Mouse (Mus musculus): ENCODE results near the gene Gm4553. TPM values are rescaled to one million over a fixed set of nuclear protein-coding genes. Genes with fewer than 3 reads are reported as not detected.
"Not testable (repeated sequence)": the region's sequence is repeated elsewhere in the genome, so short reads cannot be mapped to it uniquely, and the experiment has no call there.

Gene Gm4553
- total RNA-seq, 2 experiments from 2014 or later, result not detected

- ATAC-seq (ENCODE audit: poor library complexity, severe bottlenecking), result no peak
Observed at GRCm38 (mm10) chr7:142140696-142141095, 24.8 kb downstream of the Gm4553 start.

GRCm38 (mm10) chr7:142135934-142136333 lies 29.6 kb downstream of the Gm4553 start, which contains the start of gene Gm39115:
Gene Gm39115, minus strand, starts transcription at chr7:142136034.
- not testable (repeated sequence) for ATAC-seq (ENCODE audit: poor library complexity, severe bottlenecking)

- no peak for ATAC-seq (ENCODE audit: poor library complexity, severe bottlenecking)
Observed at GRCm38 (mm10) chr7:142134206-142134995, 31.1 kb downstream of the Gm4553 start.

GRCm38 (mm10) chr7:142128843-142129242 lies 36.7 kb downstream of the Gm4553 start:
- ATAC-seq (ENCODE audit: poor library complexity, severe bottlenecking), result no peak

GRCm38 (mm10) chr7:142120629-142121028 lies 44.9 kb downstream of the Gm4553 start, which contains the start of gene Gm45618:
Gene Gm45618, minus strand, starts transcription at chr7:142120729.
- ATAC-seq (ENCODE audit: poor library complexity, severe bottlenecking), result not testable (repeated sequence)

GRCm38 (mm10) chr7:142119632-142120031 lies 45.9 kb downstream of the Gm4553 start:
- no peak for ATAC-seq (ENCODE audit: poor library complexity, severe bottlenecking)

Other genes with a start within 250 kb of the Gm4553 start
- 29.0 and 30.9 TPM in 2 replicates for gene Tollip, start 247.2 kb downstream of the Gm4553 start, total RNA-seq (2015)
- gene Tollip, start 247.2 kb downstream of the Gm4553 start, total RNA-seq (2017), result 30.7 and 38.7 TPM in 2 replicates
- gene Brsk2, start 216.0 kb downstream of the Gm4553 start, total RNA-seq (2015), result not detected in 2 replicates
- gene Brsk2, start 216.0 kb downstream of the Gm4553 start, total RNA-seq (2017), result not detected in 2 replicates
- gene Mob2, start 104.7 kb downstream of the Gm4553 start, total RNA-seq (2015), result 25.5 and 34.4 TPM in 2 replicates
- 29.7 and 31.7 TPM in 2 replicates for gene Mob2, start 104.7 kb downstream of the Gm4553 start, total RNA-seq (2017)
- gene Dusp8, start 69.9 kb downstream of the Gm4553 start, total RNA-seq (2015), result not detected in 2 replicates
- gene Dusp8, start 69.9 kb downstream of the Gm4553 start, total RNA-seq (2017), result not detected in 2 replicates
- not detected in 2 replicates for gene Gm45618, start 45.0 kb downstream of the Gm4553 start, total RNA-seq (2015)
- gene Gm45618, start 45.0 kb downstream of the Gm4553 start, total RNA-seq (2017), result not detected in 2 replicates
- gene Gm39115, start 29.7 kb downstream of the Gm4553 start, total RNA-seq (2015), result not detected in 2 replicates
- gene Gm39115, start 29.7 kb downstream of the Gm4553 start, total RNA-seq (2017), result not detected in 2 replicates
- not detected in 2 replicates for gene Gm45337, start 21.1 kb downstream of the Gm4553 start, total RNA-seq (2015)
- not detected in 2 replicates for gene Gm45337, start 21.1 kb downstream of the Gm4553 start, total RNA-seq (2017)
- not detected in 2 replicates for gene Gm29735, start 8.6 kb downstream of the Gm4553 start, total RNA-seq (2015)
- not detected in 2 replicates for gene Gm29735, start 8.6 kb downstream of the Gm4553 start, total RNA-seq (2017)
- not detected in 2 replicates for gene Krtap5-2, start 10.3 kb upstream of the Gm4553 start, total RNA-seq (2015)
- not detected in 2 replicates for gene Krtap5-2, start 10.3 kb upstream of the Gm4553 start, total RNA-seq (2017)
- not detected in 2 replicates for gene Gm10153, start 24.6 kb upstream of the Gm4553 start, total RNA-seq (2015)
- not detected in 2 replicates for gene Gm10153, start 24.6 kb upstream of the Gm4553 start, total RNA-seq (2017)
- gene Krtap5-3, start 35.6 kb upstream of the Gm4553 start, total RNA-seq (2015), result not detected in 2 replicates
- gene Krtap5-3, start 35.6 kb upstream of the Gm4553 start, total RNA-seq (2017), result not detected in 2 replicates
- not detected in 2 replicates for gene Gm7579, start 46.1 kb upstream of the Gm4553 start, total RNA-seq (2015)
- not detected in 2 replicates for gene Gm7579, start 46.1 kb upstream of the Gm4553 start, total RNA-seq (2017)
- not detected in 2 replicates for gene Krtap5-5, start 64.2 kb upstream of the Gm4553 start, total RNA-seq (2015)
- gene Krtap5-5, start 64.2 kb upstream of the Gm4553 start, total RNA-seq (2017), result not detected in 2 replicates
- gene Gm40460, start 75.3 kb upstream of the Gm4553 start, total RNA-seq (2015), result not detected in 2 replicates
- not detected in 2 replicates for gene Gm40460, start 75.3 kb upstream of the Gm4553 start, total RNA-seq (2017)
- gene Gm2431, start 92.6 kb upstream of the Gm4553 start, total RNA-seq (2015), result not detected in 2 replicates
- not detected in 2 replicates for gene Gm2431, start 92.6 kb upstream of the Gm4553 start, total RNA-seq (2017)
- not detected in 2 replicates for gene Gm4559, start 108.6 kb upstream of the Gm4553 start, total RNA-seq (2015)
- not detected in 2 replicates for gene Gm4559, start 108.6 kb upstream of the Gm4553 start, total RNA-seq (2017)
- gene Krtap5-1, start 131.4 kb upstream of the Gm4553 start, total RNA-seq (2015), result not detected in 2 replicates
- gene Krtap5-1, start 131.4 kb upstream of the Gm4553 start, total RNA-seq (2017), result not detected in 2 replicates
- gene Krtap5-4, start 137.8 kb upstream of the Gm4553 start, total RNA-seq (2015), result not detected in 2 replicates
- gene Krtap5-4, start 137.8 kb upstream of the Gm4553 start, total RNA-seq (2017), result not detected in 2 replicates
- 2.1 and 3.6 TPM in 2 replicates for gene Ifitm10, start 208.0 kb upstream of the Gm4553 start, total RNA-seq (2015)
- 0.48 and 1.4 TPM in 2 replicates for gene Ifitm10, start 208.0 kb upstream of the Gm4553 start, total RNA-seq (2017)
- not detected in 2 replicates for gene Gm49369, start 216.9 kb upstream of the Gm4553 start, total RNA-seq (2015)
- gene Gm49369, start 216.9 kb upstream of the Gm4553 start, total RNA-seq (2017), result 24.9 and 36.8 TPM in 2 replicates
- gene Ctsd, start 222.3 kb upstream of the Gm4553 start, total RNA-seq (2015), result 193 and 197 TPM in 2 replicates
- 218 and 236 TPM in 2 replicates for gene Ctsd, start 222.3 kb upstream of the Gm4553 start, total RNA-seq (2017)